Comparison of ENCODE assay signal across 16 mouse cellular contexts in genomic region chr10:117510529-117511482, GRCm38 (mm10).
"Had no signal": no experiment of that assay in that cellular context is flagged by ENCODE, and none has a peak within 500 bp of the region (broad histone marks: within the 10 kb centered on the region; RNA-seq: fewer than 3 reads in every experiment).

No protein-coding gene starts in this region.

- ATAC-seq: liver, postnatal 0 days; midbrain, embryonic 15.5 days had no signal

- H3K4me1 ChIP-seq: liver, embryonic 13.5 days; liver, embryonic 15.5 days; lung, embryonic 15.5 days; megakaryocyte, embryonic 14.5 days; midbrain, embryonic 12.5 days; midbrain, embryonic 15.5 days; neural tube, embryonic 12.5 days had no signal

- H3K9me3 ChIP-seq: liver, embryonic 13.5 days; liver, embryonic 15.5 days; lung, embryonic 15.5 days; midbrain, embryonic 12.5 days; midbrain, embryonic 15.5 days; neural tube, embryonic 12.5 days had no signal

- H3K36me3 ChIP-seq: liver, embryonic 13.5 days; liver, embryonic 15.5 days; lung, embryonic 15.5 days; midbrain, embryonic 12.5 days; midbrain, embryonic 15.5 days; neural tube, embryonic 12.5 days had no signal

- DNase-seq: liver, embryonic 13.5 days; liver, postnatal 0 days; lung, adult 2 months; lung, postnatal 14 days; right cerebral cortex, postnatal 14 days; spleen, adult 18-20 months; thymus, adult 2 months; thymus, postnatal 25 days; thymus, postnatal 4 days had no signal

- H3K27ac ChIP-seq: liver, embryonic 13.5 days; liver, embryonic 15.5 days; lung, embryonic 15.5 days; macrophage; midbrain, embryonic 12.5 days; midbrain, embryonic 15.5 days; neural tube, embryonic 12.5 days had no signal

- H3K27me3 ChIP-seq: liver, embryonic 13.5 days; liver, embryonic 15.5 days; lung, embryonic 15.5 days; megakaryocyte, embryonic 14.5 days; midbrain, embryonic 12.5 days; midbrain, embryonic 15.5 days; neural tube, embryonic 12.5 days had no signal

- H3K9ac ChIP-seq: liver, embryonic 13.5 days; liver, embryonic 15.5 days; liver, postnatal 0 days; lung, embryonic 15.5 days; midbrain, embryonic 12.5 days; midbrain, embryonic 15.5 days; neural tube, embryonic 12.5 days had no signal

- H3K4me3 ChIP-seq: liver, embryonic 13.5 days; liver, embryonic 15.5 days; lung, embryonic 15.5 days; megakaryocyte, embryonic 14.5 days; midbrain, embryonic 12.5 days; midbrain, embryonic 15.5 days; neural tube, embryonic 12.5 days had no signal

- H3K4me2 ChIP-seq: liver, embryonic 13.5 days; liver, embryonic 15.5 days; lung, embryonic 15.5 days; midbrain, embryonic 12.5 days; midbrain, embryonic 15.5 days; neural tube, embryonic 12.5 days had no signal
